Mouse (Mus musculus): ENCODE measurements around the gene Smurf1. TPM values are rescaled to one million over a fixed set of nuclear protein-coding genes. Genes with fewer than 3 reads are reported as not detected.

Gene Smurf1
- polyA plus RNA-seq, 1 experiment from 2014 or later = 9.2 TPM

GRCm38 (mm10) chr5:144990051-144990450, 24.4 kb upstream of the Smurf1 start:
- Histone ChIP-seq H3K27me3 (replicated peaks; ENCODE audit: control insufficient read depth, insufficient read depth, low read length) (0 out of 2 replicates have a peak, but pooled peaks cover 2% of the 10 kb centered on the region), H3K4me1 (replicated peaks; ENCODE audit: control insufficient read depth, insufficient read depth, low read length) (no peaks in the 10 kb centered on the region), H3K9ac (ENCODE audit: low read depth, low read length) (no peak overlapping the region), H3K4me2 (no peak overlapping the region), H3K4me3 (ENCODE audit: low read depth, low read length) (no peak overlapping the region), H3K36me3 (ENCODE audit: control insufficient read depth, insufficient read depth, low read length) (no peaks in the 10 kb centered on the region), H3K9me3 (ENCODE audit: control insufficient read depth, low read length) (no peaks in the 10 kb centered on the region), H3K27ac (ENCODE audit: low read depth, low read length) (no peak overlapping the region)
- ATAC-seq (replicated peaks; ENCODE audit: low FRiP score) (no peak), DNase-seq (ENCODE audit: low spot score) (no peak)
- 80% methylated on average over 2 of the region's 2 CpGs for WGBS

GRCm38 (mm10) chr5:144989061-144989405, 23.4 kb upstream of the Smurf1 start:
- H3K27ac ChIP-seq (ENCODE audit: low read depth, low read length) = no peak overlapping the region
- H3K9me3 ChIP-seq (ENCODE audit: control insufficient read depth, low read length) = no peaks in the 10 kb centered on the region
- DNase-seq (ENCODE audit: low spot score) = no peak
- no peak overlapping the region for H3K4me2 ChIP-seq
- H3K9ac ChIP-seq (ENCODE audit: low read depth, low read length) = no peak overlapping the region
- no peak overlapping the region for H3K4me3 ChIP-seq (ENCODE audit: low read depth, low read length)
- no peaks in the 10 kb centered on the region for H3K36me3 ChIP-seq (ENCODE audit: control insufficient read depth, insufficient read depth, low read length)
- 85% methylated on average over 4 of the region's 4 CpGs for WGBS
- no peaks in the 10 kb centered on the region for H3K4me1 ChIP-seq (replicated peaks; ENCODE audit: control insufficient read depth, insufficient read depth, low read length)
- H3K27me3 ChIP-seq (replicated peaks; ENCODE audit: control insufficient read depth, insufficient read depth, low read length) = 0 out of 2 replicates have a peak, but pooled peaks cover 2% of the 10 kb centered on the region
- ATAC-seq (replicated peaks; ENCODE audit: low FRiP score) = no peak

DNA sequence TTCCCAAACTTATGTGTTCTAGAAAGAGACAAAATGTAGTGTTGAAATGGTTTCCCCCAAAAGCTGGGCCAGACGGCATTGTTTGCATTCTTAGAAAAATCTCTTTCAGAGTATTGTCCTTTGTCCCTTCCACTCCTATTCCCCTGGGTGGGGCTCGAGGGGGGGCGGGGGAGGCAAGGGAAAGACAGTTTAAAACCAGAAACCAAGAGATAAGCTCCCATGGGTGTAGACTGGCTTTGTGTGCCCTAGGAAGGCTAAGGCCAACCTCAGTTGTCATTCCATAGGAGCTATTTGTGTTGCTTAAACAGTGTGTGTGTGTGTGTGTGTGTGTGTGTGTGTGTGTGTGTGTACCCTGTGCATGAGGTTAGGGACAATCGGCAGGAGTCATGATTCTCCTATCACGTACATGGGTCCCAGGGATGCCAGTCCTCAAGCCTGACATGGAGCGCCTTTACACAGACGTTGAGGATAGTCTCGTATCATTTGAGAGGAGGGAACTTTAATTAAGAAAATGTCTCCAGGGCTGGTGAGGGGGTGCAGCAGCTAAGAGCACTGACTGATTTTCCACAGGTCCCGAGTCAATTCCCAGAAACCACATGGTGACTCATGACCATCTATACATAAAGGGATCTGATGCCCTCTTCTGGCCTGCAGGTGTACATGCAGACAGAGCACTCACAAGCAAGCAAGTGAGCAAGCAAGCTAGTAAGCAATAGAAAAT, 22.9 kb upstream of the Smurf1 start:
- no peak for DNase-seq (ENCODE audit: low spot score)
- Histone ChIP-seq H3K4me3 (ENCODE audit: low read depth, low read length) (no peak overlapping the region), H3K9me3 (ENCODE audit: control insufficient read depth, low read length) (no peaks in the 10 kb centered on the region), H3K27me3 (replicated peaks; ENCODE audit: control insufficient read depth, insufficient read depth, low read length) (0 out of 2 replicates have a peak, but pooled peaks cover 2% of the 10 kb centered on the region), H3K36me3 (ENCODE audit: control insufficient read depth, insufficient read depth, low read length) (no peaks in the 10 kb centered on the region), H3K4me2 (no peak overlapping the region), H3K4me1 (replicated peaks; ENCODE audit: control insufficient read depth, insufficient read depth, low read length) (no peaks in the 10 kb centered on the region), H3K27ac (ENCODE audit: low read depth, low read length) (no peak overlapping the region), H3K9ac (ENCODE audit: low read depth, low read length) (no peak overlapping the region)
- 40% methylated on average over 9 of the region's 9 CpGs for WGBS
- no peak; the same call in 1 of the 2 replicates for ATAC-seq (replicated peaks; ENCODE audit: low FRiP score)

DNA sequence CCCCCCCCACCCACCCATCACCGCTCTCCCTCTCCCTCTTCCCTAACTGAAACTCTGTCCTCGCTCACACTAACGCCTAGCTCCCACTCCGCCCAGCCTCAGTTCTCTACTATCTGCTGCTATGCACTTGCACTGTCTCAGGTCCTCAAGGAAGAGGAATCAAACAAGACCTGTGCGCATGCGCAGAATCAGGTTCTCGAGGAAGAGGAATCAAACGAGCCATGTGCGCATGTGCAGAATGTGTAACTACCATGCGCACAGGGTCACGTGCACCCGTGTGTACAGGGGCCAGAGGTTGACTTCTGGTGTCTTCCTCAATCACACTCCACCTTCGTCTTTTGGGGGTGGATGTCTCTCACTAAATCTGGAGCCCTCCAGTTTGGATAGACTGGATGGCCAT, 21.9 kb upstream of the Smurf1 start:
- Histone ChIP-seq H3K4me1 (replicated peaks; ENCODE audit: control insufficient read depth, insufficient read depth, low read length) (no peaks in the 10 kb centered on the region), H3K36me3 (ENCODE audit: control insufficient read depth, insufficient read depth, low read length) (no peaks in the 10 kb centered on the region), H3K4me2 (no peak overlapping the region), H3K4me3 (ENCODE audit: low read depth, low read length) (no peak overlapping the region), H3K9me3 (ENCODE audit: control insufficient read depth, low read length) (0 out of 2 replicates have a peak, but pooled peaks cover 2% of the 10 kb centered on the region), H3K27me3 (replicated peaks; ENCODE audit: control insufficient read depth, insufficient read depth, low read length) (0 out of 2 replicates have a peak, but pooled peaks cover 2% of the 10 kb centered on the region), H3K9ac (ENCODE audit: low read depth, low read length) (no peak overlapping the region), H3K27ac (ENCODE audit: low read depth, low read length) (no peak overlapping the region)
- WGBS = 87% methylated on average over 13 of the region's 13 CpGs
- ATAC-seq (replicated peaks; ENCODE audit: low FRiP score) (no peak), DNase-seq (ENCODE audit: low spot score) (no peak)

- no peak for DNase-seq (ENCODE audit: low spot score)
Observed at GRCm38 (mm10) chr5:144984839-144985238, 19.2 kb upstream of the Smurf1 start.

DNA sequence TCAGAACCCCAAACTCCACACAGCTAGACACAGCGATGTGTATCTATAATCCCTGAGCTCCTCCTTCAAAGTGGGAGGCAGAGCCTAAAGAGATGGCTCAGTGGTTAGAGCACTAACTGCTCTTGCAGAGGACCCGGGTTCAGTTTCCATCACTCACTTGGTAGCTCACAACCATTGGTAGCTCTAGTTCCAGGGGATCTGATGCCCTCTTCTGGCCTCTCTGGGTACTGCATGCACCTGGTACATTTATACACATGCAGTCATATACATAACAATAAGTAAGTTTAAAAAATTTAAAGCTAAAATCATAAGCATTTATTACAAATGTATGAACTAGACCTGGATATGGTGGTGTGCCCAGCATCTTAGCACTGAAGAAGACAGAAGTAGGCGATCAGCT, 17.6 kb upstream of the Smurf1 start:
- ATAC-seq (replicated peaks; ENCODE audit: low FRiP score) (no peak), DNase-seq (ENCODE audit: low spot score) (no peak)
- Histone ChIP-seq H3K4me3 (ENCODE audit: low read depth, low read length) (no peak overlapping the region), H3K9ac (ENCODE audit: low read depth, low read length) (no peak overlapping the region), H3K4me1 (replicated peaks; ENCODE audit: control insufficient read depth, insufficient read depth, low read length) (no peaks in the 10 kb centered on the region), H3K4me2 (no peak overlapping the region), H3K27me3 (replicated peaks; ENCODE audit: control insufficient read depth, insufficient read depth, low read length) (no peaks in the 10 kb centered on the region), H3K27ac (ENCODE audit: low read depth, low read length) (no peak overlapping the region), H3K36me3 (ENCODE audit: control insufficient read depth, insufficient read depth, low read length) (no peaks in the 10 kb centered on the region), H3K9me3 (ENCODE audit: control insufficient read depth, low read length) (0 out of 2 replicates have a peak, but pooled peaks cover 2% of the 10 kb centered on the region)
- 84% methylated on average over 3 of the region's 3 CpGs for WGBS

More at GRCm38 (mm10) chr5:144984839-144985238, 19.2 kb upstream of the Smurf1 start:
- H3K27ac ChIP-seq (ENCODE audit: low read depth, low read length) = no peak overlapping the region
- no peaks in the 10 kb centered on the region for H3K4me1 ChIP-seq (replicated peaks; ENCODE audit: control insufficient read depth, insufficient read depth, low read length)
- 0 out of 2 replicates have a peak, but pooled peaks cover 2% of the 10 kb centered on the region for H3K9me3 ChIP-seq (ENCODE audit: control insufficient read depth, low read length)
- H3K36me3 ChIP-seq (ENCODE audit: control insufficient read depth, insufficient read depth, low read length) = no peaks in the 10 kb centered on the region
- H3K27me3 ChIP-seq (replicated peaks; ENCODE audit: control insufficient read depth, insufficient read depth, low read length) = no peaks in the 10 kb centered on the region
- H3K4me3 ChIP-seq (ENCODE audit: low read depth, low read length) = no peak overlapping the region
- 89% methylated on average over 5 of the region's 5 CpGs for WGBS
- H3K9ac ChIP-seq (ENCODE audit: low read depth, low read length) = no peak overlapping the region
- no peak overlapping the region for H3K4me2 ChIP-seq
- ATAC-seq (replicated peaks; ENCODE audit: low FRiP score) = no peak

DNA sequence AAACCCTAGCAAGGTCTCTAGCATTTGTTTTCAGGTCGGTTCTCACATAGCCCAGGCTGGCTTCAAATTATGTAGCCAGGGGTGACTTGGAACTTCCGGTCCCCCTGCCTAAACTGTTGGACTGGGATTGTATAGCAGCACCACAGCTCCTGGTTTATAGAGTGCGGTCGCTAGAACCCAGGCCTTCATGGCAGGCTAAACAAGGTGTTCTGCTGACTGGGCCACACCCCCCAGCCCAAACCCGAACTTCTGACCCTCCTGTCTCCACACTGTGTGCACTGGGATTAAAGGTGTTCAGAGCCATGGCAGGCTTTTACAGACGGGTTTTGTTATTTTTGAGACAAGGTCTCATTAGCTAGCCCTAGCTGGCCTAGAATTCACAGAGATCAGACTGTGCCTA, 13.5 kb upstream of the Smurf1 start:
- 82% methylated on average over 6 of the region's 6 CpGs for WGBS

GRCm38 (mm10) chr5:144978533-144979107, 13.0 kb upstream of the Smurf1 start:
- WGBS = 61% methylated on average over 10 of the region's 10 CpGs
- ATAC-seq (replicated peaks; ENCODE audit: low FRiP score) = no peak
- Histone ChIP-seq H3K36me3 (ENCODE audit: control insufficient read depth, insufficient read depth, low read length) (no peaks in the 10 kb centered on the region), H3K27me3 (replicated peaks; ENCODE audit: control insufficient read depth, insufficient read depth, low read length) (no peaks in the 10 kb centered on the region), H3K4me3 (ENCODE audit: low read depth, low read length) (no peak overlapping the region), H3K27ac (ENCODE audit: low read depth, low read length) (no peak overlapping the region), H3K9ac (ENCODE audit: low read depth, low read length) (no peak overlapping the region), H3K4me2 (no peak overlapping the region), H3K4me1 (replicated peaks; ENCODE audit: control insufficient read depth, insufficient read depth, low read length) (no peaks in the 10 kb centered on the region), H3K9me3 (ENCODE audit: control insufficient read depth, low read length) (0 out of 2 replicates have a peak, but pooled peaks cover 2% of the 10 kb centered on the region)
- DNase-seq (ENCODE audit: low spot score) = no peak

More for the DNA sequence above, 13.5 kb upstream of the Smurf1 start:
- no peak overlapping the region for H3K4me2 ChIP-seq
- no peak overlapping the region for H3K9ac ChIP-seq (ENCODE audit: low read depth, low read length)
- 0 out of 2 replicates have a peak, but pooled peaks cover 2% of the 10 kb centered on the region for H3K9me3 ChIP-seq (ENCODE audit: control insufficient read depth, low read length)
- H3K36me3 ChIP-seq (ENCODE audit: control insufficient read depth, insufficient read depth, low read length) = no peaks in the 10 kb centered on the region
- H3K4me1 ChIP-seq (replicated peaks; ENCODE audit: control insufficient read depth, insufficient read depth, low read length) = no peaks in the 10 kb centered on the region
- no peak for ATAC-seq (replicated peaks; ENCODE audit: low FRiP score)
- no peak overlapping the region for H3K27ac ChIP-seq (ENCODE audit: low read depth, low read length)
- no peak for DNase-seq (ENCODE audit: low spot score)
- no peak overlapping the region for H3K4me3 ChIP-seq (ENCODE audit: low read depth, low read length)
- H3K27me3 ChIP-seq (replicated peaks; ENCODE audit: control insufficient read depth, insufficient read depth, low read length) = no peaks in the 10 kb centered on the region

DNA sequence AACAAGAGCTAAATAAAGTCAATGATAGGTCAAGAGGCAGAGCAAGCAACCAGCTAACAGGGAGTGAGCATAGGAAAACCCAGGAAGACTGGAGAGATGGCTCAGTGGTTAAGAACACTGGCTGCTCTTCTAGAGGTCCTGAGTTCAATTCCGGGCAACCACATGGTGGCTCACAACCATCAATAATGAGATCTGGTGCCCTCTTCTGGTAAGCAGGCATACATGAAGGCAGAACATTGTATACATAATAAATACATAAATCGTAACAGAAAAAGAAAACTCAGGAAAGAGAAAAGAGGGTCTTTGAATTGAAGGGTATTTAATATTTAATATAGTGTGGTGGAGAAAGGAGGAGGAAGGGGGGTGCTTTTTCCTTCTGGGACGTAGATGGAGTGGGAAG, 5.6 kb upstream of the Smurf1 start:
- no peaks in the 10 kb centered on the region for H3K4me1 ChIP-seq (replicated peaks; ENCODE audit: control insufficient read depth, insufficient read depth, low read length)
- H3K4me2 ChIP-seq = no peak overlapping the region
- 84% methylated on average over 3 of the region's 3 CpGs for WGBS
- no peak overlapping the region for H3K4me3 ChIP-seq (ENCODE audit: low read depth, low read length)
- no peaks in the 10 kb centered on the region for H3K36me3 ChIP-seq (ENCODE audit: control insufficient read depth, insufficient read depth, low read length)
- H3K9me3 ChIP-seq (ENCODE audit: control insufficient read depth, low read length) = no peaks in the 10 kb centered on the region
- H3K9ac ChIP-seq (ENCODE audit: low read depth, low read length) = no peak overlapping the region
- ATAC-seq (replicated peaks; ENCODE audit: low FRiP score) (no peak), DNase-seq (ENCODE audit: low spot score) (no peak)
- H3K27ac ChIP-seq (ENCODE audit: low read depth, low read length) = no peak overlapping the region
- peaks cover 10% of the 10 kb centered on the region for H3K27me3 ChIP-seq (replicated peaks; ENCODE audit: control insufficient read depth, insufficient read depth, low read length)
